Mouse (Mus musculus) neural tube, embryonic 11.5 days (tissue): Measurements from ENCODE around the gene Pon1. TPM values are rescaled to one million over a fixed set of nuclear protein-coding genes. Genes with fewer than 3 reads are reported as not detected.
"Not testable (repeated sequence)": the region's sequence is repeated elsewhere in the genome, so short reads cannot be mapped to it uniquely, and the experiment has no call there.

Experiments
- ATAC-seq: fragments of 200-750 bp; cut with Nextera tagmentation; 2 replicates; pipeline ENCODE4 v1.8.0; 2017; ENCODE audit warnings: moderate number of reproducible peaks, mild to moderate bottlenecking, moderate TSS enrichment, moderate library complexity; ENCODE audit not compliant: insufficient read depth, low FRiP score, low TSS enrichment
- DNase-seq: peaks from one replicate; pipeline ENCODE4 v3.0.0-alpha.2; 2015; ENCODE audit warnings: low spot score
- H3K27ac ChIP-seq: fragments of 300-500 bp; sonication (generic); 2 replicates; pipeline ENCODE4 v1.5.1; 2014; ENCODE audit warnings: low read depth, mild to moderate bottlenecking, low read length
- H3K27me3 ChIP-seq: fragments of 300-500 bp; sonication (generic); 2 replicates; pipeline ENCODE4 v1.6.1; 2014; ENCODE audit warnings: mild to moderate bottlenecking, low read length, mixed read lengths; ENCODE audit not compliant: control insufficient read depth, insufficient read depth
- H3K36me3 ChIP-seq: fragments of 300-500 bp; sonication (generic); 2 replicates; pipeline ENCODE4 v1.6.1; 2014; ENCODE audit warnings: mild to moderate bottlenecking, low read length, moderate library complexity, mixed read lengths; ENCODE audit not compliant: control insufficient read depth, insufficient read depth
- H3K4me1 ChIP-seq: fragments of 300-500 bp; sonication (generic); 2 replicates; pipeline ENCODE4 v1.6.1; 2014; ENCODE audit warnings: low read length, mixed read lengths; ENCODE audit not compliant: control insufficient read depth, insufficient read depth
- H3K4me2 ChIP-seq: fragments of 300-500 bp; sonication (generic); 2 replicates; pipeline ENCODE4 v1.6.1; 2014; ENCODE audit warnings: low read depth, mild to moderate bottlenecking, moderate library complexity
- H3K4me3 ChIP-seq: fragments of 300-500 bp; sonication (generic); 2 replicates; pipeline ENCODE4 v1.5.1; 2014; ENCODE audit warnings: low read depth, low read length
- H3K9ac ChIP-seq: fragments of 300-500 bp; sonication (generic); 2 replicates; pipeline ENCODE4 v1.6.1; 2014; ENCODE audit warnings: mild to moderate bottlenecking, low read length
- H3K9me3 ChIP-seq: fragments of 300-500 bp; sonication (generic); 2 replicates; pipeline ENCODE4 v1.6.1; 2016; ENCODE audit warnings: low read length; ENCODE audit not compliant: control insufficient read depth
- WGBS: fragments of 180-500 bp; shearing (Covaris S2); extraction: QIAGEN DNeasy Blood & Tissue Kit; methylation state at CpG from one replicate; pipeline ENCODE4 v1.1.7; 2014; 5-methylcytosine and 5-hydroxymethylcytosine counted together
- polyA plus RNA-seq: library from polyadenylated mRNA; unstranded; fragments of >200 nt; fragmentation: Nextera tagmentation; extraction: Ambion mirVana; gene quantifications from 2 replicates; pipeline ENCODE4 v1.2.1, GENCODE M21; 2014

Pon1 gene
- not detected in 2 replicates for polyA plus RNA-seq

DNA sequence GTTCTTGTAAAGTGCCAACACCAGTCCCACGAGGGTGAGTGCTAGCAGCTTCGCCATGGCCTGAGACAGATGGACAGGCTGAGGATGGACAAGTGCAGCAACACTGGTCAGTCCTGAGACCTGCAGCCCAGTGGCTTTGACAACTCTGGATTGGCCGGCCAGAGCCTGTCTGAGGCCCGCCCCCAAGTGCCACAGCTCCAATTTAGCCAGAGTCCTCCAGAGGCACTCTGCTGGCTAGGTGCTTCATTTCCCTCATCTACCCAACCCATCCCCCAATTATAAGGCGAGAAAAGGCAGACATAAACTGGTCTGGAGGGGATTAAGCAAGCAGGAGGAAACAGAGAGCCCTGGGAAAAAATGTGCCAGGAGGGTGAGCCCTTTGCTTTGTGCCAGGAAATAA is at the start of gene Pon1:
Gene Pon1 (minus strand): TSS at position 254 of the 400 bp plus-strand sequence.
- Histone ChIP-seq H3K9me3 (no peaks in the 10 kb centered on the region), H3K4me2 (no peak within 1 kb of the TSS), H3K4me1 (no peaks in the 10 kb centered on the region), H3K4me3 (no peak within 1 kb of the TSS), H3K36me3 (no peaks in the 10 kb centered on the region), H3K27ac (no peak within 1 kb of the TSS), H3K9ac (no peak within 1 kb of the TSS), H3K27me3 (no peaks in the 10 kb centered on the region)
- WGBS: 42% methylated on average over 5 of the region's 5 CpGs
- ATAC-seq (no peak), DNase-seq (no peak)

DNA sequence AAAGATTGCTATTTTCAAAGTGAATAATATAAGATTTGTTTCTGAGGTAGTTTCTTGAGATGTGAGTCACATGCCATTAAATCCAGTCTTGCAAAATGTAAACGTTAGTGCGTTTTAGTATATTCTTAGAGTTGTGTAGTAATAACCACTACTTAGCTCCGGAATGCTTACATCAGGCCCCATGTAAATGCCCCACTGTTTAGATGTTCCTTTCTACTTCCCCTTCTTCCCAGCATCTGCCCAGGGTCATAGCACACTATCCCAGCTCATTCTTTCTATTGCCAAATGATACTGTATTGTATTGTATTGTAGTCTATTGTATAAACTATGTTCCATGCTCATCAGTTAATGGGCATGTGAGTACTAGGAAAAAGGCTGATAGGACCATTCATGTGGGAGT is 45.1 kb upstream of the Pon1 start:
- H3K36me3 ChIP-seq: no peaks in the 10 kb centered on the region
- 95% methylated on average over 3 of the region's 3 CpGs for WGBS
- DNase-seq (no peak), ATAC-seq (no peak)
- no peak overlapping the region for H3K4me3 ChIP-seq
- no peaks in the 10 kb centered on the region for H3K9me3 ChIP-seq
- H3K4me1 ChIP-seq: no peaks in the 10 kb centered on the region
- no peak overlapping the region for H3K27ac ChIP-seq
- no peak overlapping the region for H3K9ac ChIP-seq
- no peak overlapping the region for H3K4me2 ChIP-seq
- no peaks in the 10 kb centered on the region for H3K27me3 ChIP-seq

GRCm38 (mm10) chr6:5237510-5237909 is 43.8 kb upstream of the Pon1 start:
- DNase-seq (no peak), ATAC-seq (no peak)
- Histone ChIP-seq H3K4me1 (no peaks in the 10 kb centered on the region), H3K4me3 (no peak overlapping the region), H3K9ac (no peak overlapping the region), H3K27ac (no peak overlapping the region), H3K9me3 (no peaks in the 10 kb centered on the region), H3K36me3 (no peaks in the 10 kb centered on the region), H3K4me2 (no peak overlapping the region), H3K27me3 (no peaks in the 10 kb centered on the region)
- 93% methylated on average over 4 of the region's 4 CpGs for WGBS

GRCm38 (mm10) chr6:5236843-5237371 is 43.2 kb upstream of the Pon1 start:
- Histone ChIP-seq H3K36me3 (no peaks in the 10 kb centered on the region), H3K4me1 (no peaks in the 10 kb centered on the region), H3K4me2 (no peak overlapping the region), H3K9ac (no peak overlapping the region), H3K27ac (no peak overlapping the region), H3K9me3 (no peaks in the 10 kb centered on the region), H3K27me3 (no peaks in the 10 kb centered on the region), H3K4me3 (no peak overlapping the region)
- ATAC-seq (no peak), DNase-seq (no peak)
- 90% methylated on average over 8 of the region's 8 CpGs for WGBS

GRCm38 (mm10) chr6:5234563-5234962 is 40.8 kb upstream of the Pon1 start:
- WGBS: 84% methylated on average over 3 of the region's 3 CpGs
- Histone ChIP-seq H3K36me3 (no peaks in the 10 kb centered on the region), H3K4me2 (no peak overlapping the region), H3K9ac (no peak overlapping the region), H3K27ac (no peak overlapping the region), H3K27me3 (no peaks in the 10 kb centered on the region), H3K9me3 (no peaks in the 10 kb centered on the region), H3K4me1 (no peaks in the 10 kb centered on the region), H3K4me3 (no peak overlapping the region)
- ATAC-seq: no peak
- no peak for DNase-seq

- 88% methylated on average over 1 of the region's 1 CpGs for WGBS
- H3K4me3 ChIP-seq: no peak overlapping the region
Measured at GRCm38 (mm10) chr6:5233812-5234211, 40.1 kb upstream of the Pon1 start.

DNA sequence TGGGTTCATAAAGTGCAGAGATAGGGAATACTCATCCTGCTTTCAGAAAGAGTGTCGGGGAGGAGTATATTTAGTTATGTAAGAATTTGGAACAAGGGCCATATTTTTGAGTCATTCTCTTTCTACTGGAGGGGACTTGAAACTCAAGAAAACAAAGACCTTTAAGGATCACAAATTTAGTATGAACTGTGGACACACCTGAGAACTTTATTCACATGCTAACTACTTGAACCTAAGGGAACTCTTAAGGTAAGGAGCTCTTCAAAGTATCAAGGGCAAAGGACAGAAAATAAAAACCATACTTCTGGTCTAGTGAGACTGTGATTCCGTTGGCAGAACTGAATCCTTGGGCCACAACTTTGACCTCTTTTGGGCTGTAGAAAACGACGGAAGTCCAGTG is 38.3 kb upstream of the Pon1 start:
- no peaks in the 10 kb centered on the region for H3K27me3 ChIP-seq
- WGBS: 92% methylated on average over 4 of the region's 4 CpGs
- no peak overlapping the region for H3K4me2 ChIP-seq

More at GRCm38 (mm10) chr6:5233812-5234211, 40.1 kb upstream of the Pon1 start:
- no peak for DNase-seq
- Histone ChIP-seq H3K36me3 (no peaks in the 10 kb centered on the region), H3K4me1 (no peaks in the 10 kb centered on the region), H3K4me2 (no peak overlapping the region), H3K9me3 (no peaks in the 10 kb centered on the region), H3K27ac (no peak overlapping the region), H3K27me3 (no peaks in the 10 kb centered on the region), H3K9ac (no peak overlapping the region)
- no peak for ATAC-seq

DNA sequence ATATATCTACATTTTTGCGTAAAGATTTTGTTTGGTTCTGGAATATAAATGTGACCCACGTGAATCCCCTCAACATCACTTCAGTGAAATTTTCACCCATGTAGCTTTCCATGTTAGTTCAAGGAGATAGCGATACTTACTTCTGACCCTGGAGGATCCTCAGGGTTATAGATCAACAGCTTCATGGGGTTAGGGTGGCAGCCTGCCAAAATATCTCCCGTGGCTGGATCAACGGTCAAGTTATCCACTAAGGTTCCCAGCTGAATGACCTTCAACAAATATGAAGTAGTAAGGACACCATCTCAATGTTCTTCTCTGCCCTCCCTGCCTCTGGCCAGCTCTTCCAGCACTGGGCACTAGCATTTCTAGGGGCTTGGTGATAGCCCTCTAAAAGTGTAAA is 36.5 kb upstream of the Pon1 start:
- Histone ChIP-seq H3K36me3 (no peaks in the 10 kb centered on the region), H3K9me3 (no peaks in the 10 kb centered on the region), H3K4me2 (no peak overlapping the region), H3K4me1 (no peaks in the 10 kb centered on the region), H3K9ac (no peak overlapping the region), H3K4me3 (no peak overlapping the region), H3K27me3 (no peaks in the 10 kb centered on the region), H3K27ac (no peak overlapping the region)
- no peak for DNase-seq
- no peak for ATAC-seq
- 90% methylated on average over 5 of the region's 5 CpGs for WGBS

More for the DNA sequence above, 38.3 kb upstream of the Pon1 start:
- no peak overlapping the region for H3K27ac ChIP-seq
- H3K4me3 ChIP-seq: no peak overlapping the region
- ATAC-seq: no peak
- DNase-seq: no peak
- no peaks in the 10 kb centered on the region for H3K9me3 ChIP-seq
- no peaks in the 10 kb centered on the region for H3K36me3 ChIP-seq
- no peak overlapping the region for H3K9ac ChIP-seq
- H3K4me1 ChIP-seq: no peaks in the 10 kb centered on the region

GRCm38 (mm10) chr6:5223551-5223950 is 29.8 kb upstream of the Pon1 start:
- H3K4me1 ChIP-seq, DNase-seq, H3K9me3 ChIP-seq, H3K36me3 ChIP-seq, H3K9ac ChIP-seq, H3K4me3 ChIP-seq, H3K4me2 ChIP-seq, H3K27me3 ChIP-seq, H3K27ac ChIP-seq, ATAC-seq: not testable (repeated sequence)
- 94% methylated on average over 2 of the region's 2 CpGs for WGBS
